Comparison of ENCODE assay signal across 8 mouse cellular contexts in the genomic region with DNA sequence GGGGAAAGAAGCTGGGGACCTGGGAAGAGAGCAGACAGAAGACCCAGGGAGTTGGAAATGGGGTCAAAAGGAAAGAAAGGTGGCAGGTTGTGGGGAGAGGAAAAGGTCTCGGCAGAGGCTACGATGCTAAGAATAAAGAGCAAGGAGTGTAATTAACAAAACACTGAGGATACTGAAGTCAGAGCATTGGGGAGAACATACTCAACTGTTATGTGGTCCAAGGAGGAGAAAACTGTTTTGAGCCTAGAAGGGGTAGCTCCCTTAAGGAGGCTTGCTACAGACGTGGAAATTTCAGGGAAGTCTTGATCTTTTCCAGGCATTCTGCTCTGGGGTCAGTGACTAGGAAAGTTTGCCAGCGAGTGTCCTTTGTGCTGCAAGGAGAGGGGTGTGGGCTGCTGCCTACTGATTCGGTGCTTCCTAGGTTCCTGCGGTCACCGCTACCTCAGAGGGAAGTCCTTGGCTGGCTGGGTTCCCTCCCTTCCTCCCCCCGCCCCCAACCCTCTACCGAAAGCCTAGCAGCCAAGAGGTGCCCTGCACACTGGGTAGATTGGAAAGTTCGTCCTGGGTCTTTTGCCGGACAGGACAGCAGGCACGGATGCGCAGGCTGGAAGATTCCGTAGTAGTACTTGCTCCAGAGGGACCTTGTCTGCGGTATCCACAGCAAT. TPM values are rescaled to one million over a fixed set of nuclear protein-coding genes. Genes with fewer than 3 reads are reported as not detected.
DNase-seq lines count a peak whose midpoint lies in the region; ATAC-seq and TF ChIP-seq lines count a peak whose summit lies in the region.

No protein-coding gene starts in this region.

- no peak for DNase-seq in heart, embryonic 10.5 days (ENCODE audit: low spot score)
- no peak for DNase-seq in heart, postnatal 4 days
- DNase-seq in ES-E14 (ENCODE audit: low read depth, low spot score) = no peak
- peak; percentile 59 for DNase-seq in embryo, embryonic 9.5 days (ENCODE audit: extremely low spot score)
- DNase-seq in urinary bladder, adult 2 months (ENCODE audit: low spot score) = no peak
- DNase-seq in frontal cortex, postnatal 25 days (ENCODE audit: low spot score in 2 of 2) = no peak

- H3K36me3 ChIP-seq in heart, embryonic 10.5 days = no peaks in the 10 kb centered on the region
- H3K36me3 ChIP-seq in ES-E14 (ENCODE audit: control insufficient read depth, insufficient read depth, low read length, poor library complexity, severe bottlenecking) = no peaks in the 10 kb centered on the region
- no peaks in the 10 kb centered on the region for H3K36me3 ChIP-seq in intestine, embryonic 15.5 days
- no peaks in the 10 kb centered on the region for H3K36me3 ChIP-seq in neural tube, embryonic 13.5 days

- H3K4me1 ChIP-seq in heart, embryonic 10.5 days = peaks cover 16% of the 10 kb centered on the region
- H3K4me1 ChIP-seq in ES-E14 (ENCODE audit: control insufficient read depth in 2 of 2, insufficient read depth in 2 of 2, low read length in 2 of 2, poor library complexity in 1 of 2) = peaks cover 2 to 6% of the 10 kb centered on the region in 2 experiments; a peak in 3 of 4 replicates
- H3K4me1 ChIP-seq in intestine, embryonic 15.5 days (replicated peaks) = peaks cover 10% of the 10 kb centered on the region
- H3K4me1 ChIP-seq in neural tube, embryonic 13.5 days (replicated peaks) = peaks cover 47% of the 10 kb centered on the region

- H3K4me3 ChIP-seq in heart, embryonic 10.5 days = peak overlapping the region; percentile 72
- peak overlapping the region; percentile 70 to 73; a peak in 3 of 4 replicates for H3K4me3 ChIP-seq in ES-E14 (ENCODE audit: insufficient read depth in 1 of 2, low read depth in 1 of 2, low read length in 2 of 2, poor library complexity in 1 of 2, severe bottlenecking in 1 of 2)
- peak overlapping the region; percentile 60 for H3K4me3 ChIP-seq in intestine, embryonic 15.5 days (replicated peaks)
- H3K4me3 ChIP-seq in neural tube, embryonic 13.5 days = peak overlapping the region; percentile 90

- peak overlapping the region; percentile 99 for H3K4me2 ChIP-seq in intestine, embryonic 15.5 days (replicated peaks)
- peak overlapping the region; percentile 68 for H3K4me2 ChIP-seq in neural tube, embryonic 13.5 days

- H3K9me3 ChIP-seq in heart, embryonic 10.5 days = no peaks in the 10 kb centered on the region
- no peaks in the 10 kb centered on the region for H3K9me3 ChIP-seq in ES-E14 (ENCODE audit: control insufficient read depth, insufficient read depth, low read depth, low read length)
- H3K9me3 ChIP-seq in intestine, embryonic 15.5 days = no peaks in the 10 kb centered on the region
- no peaks in the 10 kb centered on the region for H3K9me3 ChIP-seq in neural tube, embryonic 13.5 days

- H3K27me3 ChIP-seq in heart, embryonic 10.5 days (ENCODE audit: insufficient read depth, poor library complexity, severe bottlenecking) = peaks cover 32% of the 10 kb centered on the region
- H3K27me3 ChIP-seq in intestine, embryonic 15.5 days (replicated peaks) = peaks cover 22% of the 10 kb centered on the region; the same call in 1 of the 2 replicates
- H3K27me3 ChIP-seq in neural tube, embryonic 13.5 days = no peaks in the 10 kb centered on the region

- in situ Hi-C loops in ES-E14 (cut with MboI; ENCODE audit: low sequenced_read_pairs in 2 of 2, unreplicated experiment in 2 of 2) = no loop called here

- no peak overlapping the region for H3K27ac ChIP-seq in heart, embryonic 10.5 days
- no peak overlapping the region for H3K27ac ChIP-seq in ES-E14 (ENCODE audit: insufficient read depth, low read depth, low read length, poor library complexity, severe bottlenecking)
- H3K27ac ChIP-seq in intestine, embryonic 15.5 days = no peak overlapping the region
- peak overlapping the region; percentile 96 for H3K27ac ChIP-seq in neural tube, embryonic 13.5 days (replicated peaks)

- H3K9ac ChIP-seq in ES-E14 (ENCODE audit: insufficient read depth, low read depth, low read length, poor library complexity, severe bottlenecking) = no peak overlapping the region
- H3K9ac ChIP-seq in intestine, embryonic 15.5 days = no peak overlapping the region
- peak overlapping the region; percentile 96 for H3K9ac ChIP-seq in neural tube, embryonic 13.5 days

- ATAC-seq in intestine, embryonic 15.5 days = no peak
- peak; percentile 26; the same call in 1 of the 2 replicates for ATAC-seq in neural tube, embryonic 13.5 days (ENCODE audit: low read depth)

- 2% methylated on average over 15 of the region's 15 CpGs for WGBS in heart, embryonic 10.5 days
- 6% methylated on average over 15 of the region's 15 CpGs for WGBS in intestine, embryonic 15.5 days
- WGBS in neural tube, embryonic 13.5 days = under 1% methylated on average over 15 of the region's 15 CpGs

TF ChIP-seq in ES-E14, 5 proteins besides CTCF, POLR2A, EP300 and RAD21:
- TF ChIP-seq ZC3H11A (IDR thresholded peaks at IDR 0.05; ENCODE audit: borderline replicate concordance, low read depth, low read length) (no peak), CHD2 (IDR thresholded peaks at IDR 0.05; ENCODE audit: low read depth, low read length) (no peak), MAFK (IDR thresholded peaks at IDR 0.05; ENCODE audit: insufficient read depth, low read depth, low read length) (no peak), ZNF384 (IDR thresholded peaks at IDR 0.05; ENCODE audit: low read depth, low read length) (no peak), HCFC1 (IDR thresholded peaks at IDR 0.05; ENCODE audit: borderline replicate concordance, insufficient read depth, low read length) (no peak)

RNA-seq across cellular contexts. Expression of gene Lrrn1, which starts 1.2 kb away (rescaled TPM):
- 3.0 and 3.3 TPM in 2 replicates for polyA plus RNA-seq in heart, embryonic 10.5 days (2016; fragmentation: Nextera tagmentation; extraction: Ambion mirVana)
- total RNA-seq in heart, postnatal 4 days (2021) = under 1 TPM; 0.61 to 0.71 TPM
- total RNA-seq in ES-E14 (2012; rRNA removed) = 0.85 and 1.1 TPM in 2 replicates
- 3.9 and 4.0 TPM in 2 replicates for polyA plus RNA-seq in intestine, embryonic 15.5 days (2015; fragmentation: Nextera tagmentation; extraction: Ambion mirVana)
- 92.8 and 101 TPM in 2 replicates for polyA plus RNA-seq in neural tube, embryonic 13.5 days (2015; fragmentation: Nextera tagmentation; extraction: Ambion mirVana)
- 0.58 and 0.68 TPM in 2 replicates for polyA plus RNA-seq in urinary bladder, adult 2 months (2012; rRNA removed)

Comparison
In these comparisons a context has a peak if more than half of its experiments do, and no peak if none do; other contexts are left out.
1. RNA of gene Lrrn1, which starts 1.2 kb away (polyA plus RNA-seq): 92.8 to 101 TPM in neural tube, embryonic 13.5 days; 3.9 to 4.0 TPM in intestine, embryonic 15.5 days, 3.0 to 3.3 TPM in heart, embryonic 10.5 days and 0.58 to 0.68 TPM in urinary bladder, adult 2 months; every median in the first group is over 10 times any median in the second.
2. Peak in every context shown above with its lines, with median percentiles within 50 percentile points of each other: H3K4me3 ChIP-seq.